Mouse (Mus musculus) limb, embryonic 12.5 days (tissue): ENCODE data around the gene Gm11060. TPM values are rescaled to one million over a fixed set of nuclear protein-coding genes. Genes with fewer than 3 reads are reported as not detected.

Experiments used
- ATAC-seq: fragments of 200-750 bp; cut with Nextera tagmentation; 2 replicates; pipeline ENCODE4 v1.8.0; 2017; ENCODE audit warnings: low read depth, moderate TSS enrichment; ENCODE audit not compliant: insufficient number of reproducible peaks, insufficient read depth, low FRiP score, low TSS enrichment
- H3K27ac ChIP-seq: fragments of 300-500 bp; sonication (generic); 2 replicates; pipeline ENCODE4 v1.5.1; 2016; ENCODE audit warnings: mild to moderate bottlenecking, moderate library complexity
- H3K27me3 ChIP-seq: fragments of 300-500 bp; sonication (generic); 2 replicates; pipeline ENCODE4 v1.6.1; 2016; ENCODE audit warnings: mild to moderate bottlenecking, moderate library complexity
- H3K36me3 ChIP-seq: fragments of 300-500 bp; sonication (generic); 2 replicates; pipeline ENCODE4 v1.6.1; 2016; ENCODE audit warnings: mild to moderate bottlenecking, moderate library complexity
- H3K4me1 ChIP-seq: fragments of 300-500 bp; sonication (generic); replicated peaks from 2 replicates; pipeline ENCODE4 v1.6.1; 2016
- H3K4me2 ChIP-seq: fragments of 300-500 bp; sonication (generic); 2 replicates; pipeline ENCODE4 v1.6.1; 2016; ENCODE audit warnings: mild to moderate bottlenecking, moderate library complexity
- H3K4me3 ChIP-seq: fragments of 300-500 bp; sonication (generic); replicated peaks from 2 replicates; pipeline ENCODE4 v1.5.1; 2016; ENCODE audit warnings: mild to moderate bottlenecking
- H3K9ac ChIP-seq: fragments of 300-500 bp; sonication (generic); replicated peaks from 2 replicates; pipeline ENCODE4 v1.6.1; 2016; ENCODE audit warnings: mild to moderate bottlenecking, moderate library complexity
- H3K9me3 ChIP-seq: fragments of 300-500 bp; sonication (generic); 2 replicates; pipeline ENCODE4 v1.6.1; 2016; ENCODE audit warnings: mild to moderate bottlenecking, moderate library complexity
- WGBS: fragments of 180-500 bp; shearing (Covaris S2); methylation state at CpG from one replicate; pipeline ENCODE4 v1.1.7; 2016; 5-methylcytosine and 5-hydroxymethylcytosine counted together
- polyA plus RNA-seq: library from polyadenylated mRNA; unstranded; fragments of >200 nt; fragmentation: Nextera tagmentation; extraction: Ambion mirVana; gene quantifications from 2 replicates; pipeline ENCODE4 v1.2.1, GENCODE M21; 2016

Gene Gm11060
- polyA plus RNA-seq, 1 experiment from 2014 or later, result not detected

DNA sequence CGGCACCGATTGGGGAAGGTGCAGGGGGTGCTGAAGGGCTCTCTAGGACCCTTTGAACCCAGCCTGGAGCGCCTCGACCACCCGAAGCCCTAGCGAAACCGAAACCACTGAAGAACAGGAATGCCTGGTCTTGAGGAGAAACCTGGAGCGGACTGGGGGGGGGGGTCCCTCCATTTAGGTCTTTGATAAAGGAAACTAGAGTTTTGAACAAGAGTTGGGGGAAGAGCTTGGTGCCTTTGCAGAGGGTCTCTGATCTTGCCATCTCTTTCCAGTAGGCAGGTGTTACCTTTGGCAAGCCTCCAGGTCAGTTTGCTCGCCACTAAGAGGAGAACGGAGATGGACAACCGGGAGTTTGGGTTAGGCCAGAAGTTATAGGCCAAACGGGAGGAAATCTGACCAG lies 36.7 kb downstream of the Gm11060 start:
- Histone ChIP-seq H3K36me3 (no peaks in the 10 kb centered on the region), H3K4me2 (no peak overlapping the region), H3K9ac (no peak overlapping the region), H3K4me1 (peaks cover 21% of the 10 kb centered on the region), H3K27me3 (peaks cover 98% of the 10 kb centered on the region), H3K9me3 (no peaks in the 10 kb centered on the region), H3K4me3 (no peak overlapping the region), H3K27ac (no peak overlapping the region)
- no peak for ATAC-seq
- 1% methylated on average over 12 of the region's 12 CpGs for WGBS

DNA sequence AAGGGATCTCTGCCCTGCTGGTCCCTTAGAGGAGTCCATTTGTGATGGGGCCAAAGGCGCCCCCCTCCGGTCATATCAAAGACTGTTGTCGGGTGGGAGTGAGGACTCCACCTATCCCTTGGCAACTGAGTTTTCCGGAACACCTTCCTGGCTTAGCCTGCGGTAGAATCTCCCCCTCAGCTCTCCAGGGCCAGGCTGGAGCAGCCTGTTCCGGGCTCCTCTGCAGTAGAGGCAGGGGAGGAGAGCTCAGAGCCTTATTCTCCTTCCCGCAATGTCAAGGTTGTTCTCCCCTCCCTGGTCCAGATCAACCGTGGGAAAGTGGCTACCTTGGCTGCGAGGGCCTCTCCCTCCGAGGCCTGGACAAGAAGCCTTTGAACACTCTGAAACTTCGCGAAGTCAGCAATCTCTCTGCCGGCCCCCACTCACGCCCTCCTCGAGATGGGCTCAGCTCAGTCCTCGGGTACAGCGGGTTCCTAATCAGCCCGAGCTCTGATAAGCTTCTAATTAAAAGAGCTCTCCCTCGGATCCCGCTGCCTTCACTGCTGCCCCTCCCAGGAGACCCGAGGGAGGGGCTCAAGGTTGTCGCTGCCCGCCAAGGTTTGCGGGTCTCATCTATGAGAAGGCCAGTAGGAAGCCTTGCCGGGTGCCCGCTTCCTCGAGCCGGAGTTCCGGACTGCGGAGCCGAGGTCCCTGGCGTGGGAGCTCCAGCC lies 38.7 kb downstream of the Gm11060 start:
- Histone ChIP-seq H3K4me1 (peaks cover 21% of the 10 kb centered on the region), H3K36me3 (no peaks in the 10 kb centered on the region)
- WGBS, result under 1% methylated on average over 32 of the region's 32 CpGs

DNA sequence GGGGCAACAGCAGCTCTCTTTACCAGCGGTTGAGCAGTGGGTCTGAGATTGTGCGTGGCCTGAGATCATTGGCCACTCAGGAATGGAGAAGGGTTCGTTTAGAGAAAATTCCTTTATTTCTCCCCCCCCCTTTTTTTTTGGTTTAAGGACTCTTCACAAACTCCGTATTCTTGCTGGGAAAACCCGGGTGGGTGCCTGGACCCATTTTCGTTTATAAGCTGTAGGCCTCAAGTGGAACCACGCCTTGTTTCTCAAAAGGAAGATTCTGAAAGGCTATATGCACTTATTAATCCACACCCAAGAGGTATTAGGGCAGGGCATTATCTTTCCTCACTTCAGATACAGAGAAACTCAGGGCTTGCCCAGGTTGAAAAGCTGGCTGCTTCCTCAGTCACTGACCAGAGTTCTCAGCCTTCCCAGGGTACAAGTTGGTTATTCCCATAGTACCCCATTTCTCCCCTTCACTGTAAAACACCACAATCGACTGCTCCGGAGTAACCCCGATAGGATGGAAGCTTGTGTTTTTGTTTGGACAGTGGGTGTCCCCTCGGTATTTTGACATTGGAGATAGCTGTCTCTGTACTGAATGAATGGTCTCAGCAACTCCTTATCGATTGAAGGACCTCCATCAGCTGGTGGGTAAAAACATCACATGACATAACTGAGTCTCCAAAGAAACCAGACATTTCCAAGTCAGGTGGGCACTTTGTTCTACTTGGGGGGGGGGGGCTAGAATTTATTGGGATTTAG lies 39.4 kb downstream of the Gm11060 start:
- WGBS, result 9% methylated on average over 12 of the region's 12 CpGs

More for the DNA sequence above, 38.7 kb downstream of the Gm11060 start:
- H3K4me2 ChIP-seq, result no peak overlapping the region
- H3K27ac ChIP-seq, result no peak overlapping the region
- H3K9me3 ChIP-seq, result no peaks in the 10 kb centered on the region
- ATAC-seq, result no peak
- H3K9ac ChIP-seq, result no peak overlapping the region
- H3K4me3 ChIP-seq, result no peak overlapping the region
- H3K27me3 ChIP-seq, result peaks cover 98% of the 10 kb centered on the region

DNA sequence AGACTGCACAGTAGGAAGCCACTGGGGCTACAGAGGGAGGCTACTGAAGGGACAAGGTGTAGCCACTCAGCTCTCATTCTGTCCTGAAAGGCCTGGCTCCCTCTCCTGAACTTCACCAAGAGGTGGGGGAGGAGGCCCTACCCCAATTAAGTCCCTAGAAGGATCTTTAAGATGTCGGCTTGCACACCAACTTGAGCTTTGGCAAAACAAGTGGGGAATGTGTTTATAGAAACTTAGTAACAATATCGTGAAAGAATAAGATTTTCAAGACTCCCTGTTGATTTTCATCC lies 39.9 kb downstream of the Gm11060 start:
- H3K36me3 ChIP-seq, result no peaks in the 10 kb centered on the region
- no peak overlapping the region for H3K4me3 ChIP-seq
- H3K27me3 ChIP-seq, result peaks cover 97% of the 10 kb centered on the region
- no peak for ATAC-seq
- no peak overlapping the region for H3K4me2 ChIP-seq
- WGBS, result 0% methylated on average over 2 of the region's 2 CpGs
- H3K9ac ChIP-seq, result no peak overlapping the region
- no peaks in the 10 kb centered on the region for H3K9me3 ChIP-seq
- H3K27ac ChIP-seq, result no peak overlapping the region
- peaks cover 15% of the 10 kb centered on the region for H3K4me1 ChIP-seq

More for the DNA sequence above, 39.4 kb downstream of the Gm11060 start:
- H3K27me3 ChIP-seq, result peaks cover 97% of the 10 kb centered on the region
- H3K9me3 ChIP-seq, result no peaks in the 10 kb centered on the region
- H3K4me3 ChIP-seq, result no peak overlapping the region
- H3K27ac ChIP-seq, result no peak overlapping the region
- peaks cover 20% of the 10 kb centered on the region for H3K4me1 ChIP-seq
- H3K36me3 ChIP-seq, result no peaks in the 10 kb centered on the region
- H3K4me2 ChIP-seq, result no peak overlapping the region
- no peak overlapping the region for H3K9ac ChIP-seq
- no peak for ATAC-seq

DNA sequence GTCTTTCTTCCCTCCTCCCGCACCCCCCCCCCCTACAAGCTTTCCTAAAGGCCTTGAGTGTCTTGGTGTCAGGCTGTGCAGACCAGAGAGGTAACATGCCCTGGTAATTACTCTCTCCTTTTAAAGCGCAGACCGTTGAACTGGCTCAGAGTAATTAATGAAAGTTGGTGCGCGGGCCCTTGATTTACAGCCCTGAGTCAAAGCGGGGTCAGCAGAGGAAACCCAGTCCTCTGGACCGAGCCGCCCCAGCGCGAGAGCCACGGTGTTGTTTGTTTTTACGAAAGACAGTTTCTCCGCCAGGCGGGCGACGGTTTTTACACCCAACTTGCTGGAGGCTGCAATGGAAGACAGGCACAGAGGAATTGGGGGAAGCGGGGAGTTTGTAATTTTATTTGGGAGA lies 40.5 kb downstream of the Gm11060 start:
- no peak overlapping the region for H3K27ac ChIP-seq
- no peaks in the 10 kb centered on the region for H3K36me3 ChIP-seq
- no peak for ATAC-seq
- WGBS, result 2% methylated on average over 17 of the region's 17 CpGs
- peaks cover 97% of the 10 kb centered on the region for H3K27me3 ChIP-seq
- H3K4me2 ChIP-seq, result no peak overlapping the region
- H3K4me1 ChIP-seq, result peaks cover 9% of the 10 kb centered on the region
- H3K4me3 ChIP-seq, result no peak overlapping the region
- no peaks in the 10 kb centered on the region for H3K9me3 ChIP-seq
- H3K9ac ChIP-seq, result no peak overlapping the region

DNA sequence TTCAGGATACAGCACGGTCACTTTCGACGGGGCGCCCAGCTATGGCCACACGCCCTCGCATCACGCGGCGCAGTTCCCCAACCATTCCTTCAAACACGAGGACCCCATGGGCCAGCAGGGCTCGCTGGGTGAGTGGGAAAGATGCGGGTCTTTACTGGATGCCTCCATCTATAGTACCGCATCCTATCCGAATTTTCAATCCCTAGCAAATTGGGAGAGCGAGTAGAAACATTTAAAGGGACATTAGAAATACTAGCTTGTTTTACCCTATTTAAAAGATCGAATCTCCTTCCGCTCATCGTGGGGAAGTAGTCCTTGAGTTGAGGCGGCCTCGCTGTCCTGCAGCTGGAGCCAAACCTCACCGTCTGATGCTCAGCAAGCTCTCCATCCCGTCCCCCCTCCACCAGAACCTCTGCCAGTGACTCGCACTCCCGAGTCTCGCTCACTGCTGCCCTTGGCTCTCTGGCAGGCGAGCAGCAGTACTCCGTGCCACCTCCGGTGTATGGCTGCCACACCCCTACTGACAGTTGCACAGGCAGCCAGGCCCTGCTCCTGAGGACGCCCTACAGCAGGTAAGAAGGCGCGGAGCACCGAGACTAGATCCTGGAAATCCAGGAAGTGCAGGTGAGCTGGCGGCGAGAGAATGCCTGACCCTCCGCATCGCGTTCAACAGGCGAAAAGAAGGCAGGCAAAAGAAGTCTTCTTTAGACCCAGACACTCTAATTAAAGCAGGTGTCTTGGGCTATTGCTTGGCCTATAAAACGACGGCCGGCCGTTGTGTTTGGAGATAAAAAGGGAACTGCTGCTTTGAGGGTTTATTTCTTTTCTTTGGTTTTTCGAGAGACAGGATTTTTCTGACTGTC lies 41.3 kb downstream of the Gm11060 start:
- H3K4me3 ChIP-seq, result 0 out of 2 replicates have a peak overlapping the region, but pooled peaks have one; percentile 4
- ATAC-seq, result no peak
- WGBS, result 1% methylated on average over 43 of the region's 43 CpGs

DNA sequence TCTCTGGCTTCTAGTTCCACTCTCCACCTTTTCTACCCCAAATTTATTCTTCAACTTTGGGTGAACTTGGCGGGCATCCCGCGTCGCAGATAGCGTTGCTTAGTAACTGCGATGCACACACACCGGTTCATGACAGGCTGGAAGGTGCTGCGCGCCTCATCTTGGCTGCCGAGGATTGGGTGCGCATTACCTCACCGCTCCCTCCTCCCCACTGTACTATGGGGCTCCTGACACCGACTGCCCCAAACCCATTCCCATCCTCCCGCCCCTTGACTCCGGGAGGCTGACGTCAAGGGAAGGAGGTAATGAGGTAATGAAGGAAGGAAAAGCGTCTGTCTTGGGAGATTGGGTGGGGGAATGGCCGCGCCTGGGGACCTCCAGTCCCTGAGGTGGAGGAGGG lies 42.5 kb downstream of the Gm11060 start:
- no peaks in the 10 kb centered on the region for H3K36me3 ChIP-seq
- WGBS, result 1% methylated on average over 19 of the region's 19 CpGs
- H3K9me3 ChIP-seq, result no peaks in the 10 kb centered on the region
- H3K9ac ChIP-seq, result no peak overlapping the region
- no peak overlapping the region for H3K4me2 ChIP-seq
- peaks cover 3% of the 10 kb centered on the region; the same call in 1 of the 2 replicates for H3K4me1 ChIP-seq
- peaks cover 98% of the 10 kb centered on the region for H3K27me3 ChIP-seq
- no peak overlapping the region for H3K27ac ChIP-seq
- H3K4me3 ChIP-seq, result no peak overlapping the region
- no peak for ATAC-seq

More for the DNA sequence above, 41.3 kb downstream of the Gm11060 start:
- no peak overlapping the region for H3K4me2 ChIP-seq
- H3K9me3 ChIP-seq, result no peaks in the 10 kb centered on the region
- H3K9ac ChIP-seq, result no peak overlapping the region
- peaks cover 97% of the 10 kb centered on the region for H3K27me3 ChIP-seq
- peaks cover 3% of the 10 kb centered on the region; the same call in 1 of the 2 replicates for H3K4me1 ChIP-seq
- no peak overlapping the region for H3K27ac ChIP-seq
- H3K36me3 ChIP-seq, result no peaks in the 10 kb centered on the region

DNA sequence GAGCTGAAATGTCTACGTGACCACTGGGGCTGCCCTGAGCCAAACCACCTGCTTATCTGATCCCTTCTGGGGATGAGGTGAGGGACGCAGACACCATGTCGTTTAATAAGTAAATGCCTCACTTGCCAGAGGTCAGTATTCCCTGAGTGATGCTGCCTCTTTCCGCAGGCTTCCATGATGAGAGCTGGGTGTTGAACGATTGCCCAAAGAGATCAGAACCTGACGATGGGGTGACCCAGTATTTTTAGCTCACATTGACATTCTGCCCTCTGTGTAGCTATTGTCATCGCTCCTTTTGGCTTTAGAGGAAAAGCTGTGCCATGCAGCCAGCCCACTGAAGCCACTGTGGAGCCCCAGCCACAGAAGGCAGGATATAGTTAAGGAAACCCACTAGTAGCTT lies 47.7 kb downstream of the Gm11060 start:
- Histone ChIP-seq H3K36me3 (no peaks in the 10 kb centered on the region), H3K27me3 (peaks cover 75% of the 10 kb centered on the region)
- WGBS, result 69% methylated on average over 7 of the region's 7 CpGs

DNA sequence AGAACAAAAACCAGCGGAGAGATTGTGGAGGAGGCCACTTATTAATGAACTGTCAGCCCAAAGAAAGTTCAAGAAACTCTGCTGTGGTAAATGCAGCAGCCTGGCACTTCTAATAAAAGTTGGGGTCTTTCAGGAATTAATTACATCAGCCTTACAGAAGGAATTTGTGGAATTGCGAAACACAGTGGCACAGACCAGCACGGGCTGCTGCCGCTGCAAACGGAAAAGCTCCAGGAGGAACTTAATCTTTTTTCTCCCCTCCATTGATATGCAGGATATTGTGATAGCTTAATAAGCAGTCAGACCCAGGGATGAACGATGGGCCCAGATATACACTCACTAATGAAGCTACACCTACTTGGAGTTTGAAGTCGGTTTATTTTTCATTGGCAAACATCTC lies 49.6 kb downstream of the Gm11060 start:
- ATAC-seq, result no peak
- 35% methylated on average over 7 of the region's 7 CpGs for WGBS
- Histone ChIP-seq H3K4me3 (no peak overlapping the region), H3K36me3 (no peaks in the 10 kb centered on the region), H3K27ac (no peak overlapping the region), H3K27me3 (peaks cover 58% of the 10 kb centered on the region), H3K4me1 (no peaks in the 10 kb centered on the region; the same call in 1 of the 2 replicates), H3K9me3 (no peaks in the 10 kb centered on the region), H3K9ac (no peak overlapping the region), H3K4me2 (no peak overlapping the region)

More for the DNA sequence above, 47.7 kb downstream of the Gm11060 start:
- Histone ChIP-seq H3K9me3 (no peaks in the 10 kb centered on the region), H3K4me1 (no peaks in the 10 kb centered on the region; the same call in 1 of the 2 replicates), H3K4me2 (no peak overlapping the region), H3K9ac (no peak overlapping the region), H3K27ac (no peak overlapping the region), H3K4me3 (no peak overlapping the region)
- no peak for ATAC-seq
